Mouse (Mus musculus) stomach, embryonic 15.5 days (tissue): ENCODE measurements around the gene Tmprss2. TPM values are rescaled to one million over a fixed set of nuclear protein-coding genes. Genes with fewer than 3 reads are reported as not detected.
"Not testable (repeated sequence)": the region's sequence is repeated elsewhere in the genome, so short reads cannot be mapped to it uniquely, and the experiment has no call there.

ENCODE experiments used
- ATAC-seq: fragments of 200-750 bp; cut with Nextera tagmentation; 2 replicates; pipeline ENCODE4 v1.8.0; 2017; ENCODE audit warnings: low read depth, moderate number of reproducible peaks, moderate TSS enrichment; ENCODE audit not compliant: insufficient read depth, low FRiP score
- H3K27ac ChIP-seq: fragments of 300-500 bp; sonication (generic); 2 replicates; pipeline ENCODE4 v1.5.1; 2015; ENCODE audit warnings: mild to moderate bottlenecking, inconsistent platforms
- H3K27me3 ChIP-seq: fragments of 300-500 bp; sonication (generic); replicated peaks from 2 replicates; pipeline ENCODE4 v1.6.1; 2015; ENCODE audit warnings: inconsistent platforms
- H3K36me3 ChIP-seq: fragments of 300-500 bp; sonication (generic); 2 replicates; pipeline ENCODE4 v1.6.1; 2015; ENCODE audit warnings: inconsistent platforms
- H3K4me1 ChIP-seq: fragments of 300-500 bp; sonication (generic); 2 replicates; pipeline ENCODE4 v1.6.1; 2015; ENCODE audit warnings: inconsistent platforms
- H3K4me2 ChIP-seq: fragments of 300-500 bp; sonication (generic); 2 replicates; pipeline ENCODE4 v1.6.1; 2015; ENCODE audit warnings: mild to moderate bottlenecking, inconsistent platforms
- H3K4me3 ChIP-seq: fragments of 300-500 bp; sonication (generic); replicated peaks from 2 replicates; pipeline ENCODE4 v1.5.1; 2015; ENCODE audit warnings: inconsistent platforms
- H3K9ac ChIP-seq: fragments of 300-500 bp; sonication (generic); 2 replicates; pipeline ENCODE4 v1.6.1; 2015; ENCODE audit warnings: inconsistent platforms
- H3K9me3 ChIP-seq: fragments of 300-500 bp; sonication (generic); 2 replicates; pipeline ENCODE4 v1.6.1; 2016; ENCODE audit warnings: inconsistent platforms
- WGBS: fragments of 180-500 bp; shearing (Covaris S2); methylation state at CpG from one replicate; pipeline ENCODE4 v1.1.7; 2015; 5-methylcytosine and 5-hydroxymethylcytosine counted together
- polyA plus RNA-seq: library from polyadenylated mRNA; unstranded; fragments of >200 nt; fragmentation: Nextera tagmentation; extraction: Ambion mirVana; gene quantifications from 2 replicates; pipeline ENCODE4 v1.2.1, GENCODE M21; 2015

The Tmprss2 gene
- polyA plus RNA-seq, 1 experiment from 2014 or later = 34.4 TPM

DNA sequence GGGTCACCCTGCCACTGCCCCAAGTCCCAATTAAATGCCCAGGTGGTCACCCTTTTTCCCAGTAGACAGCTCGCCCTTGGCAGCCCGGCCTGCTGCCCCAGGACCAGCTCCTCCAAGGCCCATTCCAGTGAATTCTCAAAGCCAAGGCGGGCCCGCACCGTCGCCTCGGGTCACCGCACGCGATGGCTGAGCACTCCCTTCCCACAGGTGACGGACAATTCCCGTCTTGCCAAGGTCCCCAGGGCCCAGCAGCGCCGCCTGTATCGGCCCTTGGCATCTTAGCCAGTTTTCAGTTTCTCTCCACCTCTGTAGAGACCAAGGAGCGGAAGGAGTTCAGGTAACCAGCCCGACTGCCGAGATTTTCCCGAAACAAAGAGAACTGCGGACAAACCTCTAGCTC lies 749 bp downstream of the Tmprss2 start:
- peak overlapping the region; percentile 49 for H3K4me3 ChIP-seq
- H3K9ac ChIP-seq = peak overlapping the region; percentile 20; the same call in 1 of the 2 replicates
- 5% methylated on average over 20 of the region's 20 CpGs for WGBS
- H3K4me2 ChIP-seq = peak overlapping the region; percentile 70
- no peak for ATAC-seq
- H3K4me1 ChIP-seq = 0 out of 2 replicates have a peak, but pooled peaks cover 7% of the 10 kb centered on the region
- H3K27ac ChIP-seq = peak overlapping the region; percentile 57; the same call in 1 of the 2 replicates
- H3K36me3 ChIP-seq = no peaks in the 10 kb centered on the region
- no peaks in the 10 kb centered on the region for H3K9me3 ChIP-seq
- peaks cover 22% of the 10 kb centered on the region for H3K27me3 ChIP-seq

DNA sequence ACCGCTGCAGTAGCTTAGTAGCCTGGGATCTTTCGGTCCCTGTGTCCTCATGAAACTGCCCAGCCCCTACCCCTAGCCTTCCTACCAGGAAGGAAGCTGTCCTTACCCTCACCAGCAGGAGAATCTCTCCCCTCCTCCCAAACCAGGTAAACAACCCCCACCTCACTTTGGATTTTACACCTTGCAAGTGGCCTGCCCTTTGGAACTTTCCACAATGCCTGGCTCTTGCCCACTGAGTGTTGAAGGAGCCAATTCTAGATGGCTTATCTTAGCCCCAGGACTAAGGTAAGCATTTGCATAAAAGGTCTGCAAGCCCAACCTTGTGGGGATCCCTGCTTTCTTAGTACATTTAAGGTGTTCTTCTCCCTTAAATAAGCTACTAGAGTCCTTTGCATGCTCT lies 1.3 kb downstream of the Tmprss2 start:
- WGBS = 54% methylated on average over 2 of the region's 2 CpGs
- H3K9ac ChIP-seq = no peak overlapping the region
- 0 out of 2 replicates have a peak, but pooled peaks cover 7% of the 10 kb centered on the region for H3K4me1 ChIP-seq
- H3K4me2 ChIP-seq = peak overlapping the region; percentile 70
- H3K9me3 ChIP-seq = no peaks in the 10 kb centered on the region
- H3K27me3 ChIP-seq = peaks cover 22% of the 10 kb centered on the region
- ATAC-seq = no peak
- H3K4me3 ChIP-seq = peak overlapping the region; percentile 49
- H3K36me3 ChIP-seq = no peaks in the 10 kb centered on the region
- no peak overlapping the region for H3K27ac ChIP-seq

DNA sequence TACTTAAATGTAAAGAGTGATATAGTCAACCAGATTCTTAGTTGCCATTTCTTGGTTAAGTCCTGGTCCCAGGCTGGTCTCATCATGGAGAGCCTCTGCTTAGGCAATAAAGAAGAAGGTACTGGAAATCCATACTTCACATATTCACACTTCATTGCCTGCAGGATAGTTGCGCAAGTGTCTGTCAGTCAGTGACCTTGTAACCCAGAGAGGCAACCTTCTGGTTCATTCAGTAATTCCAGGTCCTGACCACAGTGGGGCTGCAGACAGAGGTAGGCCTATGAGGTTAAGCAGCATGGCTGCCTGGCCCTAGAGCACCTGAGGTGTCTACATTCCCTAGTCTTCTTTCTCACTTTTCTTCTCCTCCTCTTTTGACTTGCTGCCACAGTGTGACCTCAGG lies 3.0 kb downstream of the Tmprss2 start:
- H3K4me3 ChIP-seq = no peak overlapping the region
- ATAC-seq = no peak
- WGBS = 100% methylated on average over 1 of the region's 1 CpGs

DNA sequence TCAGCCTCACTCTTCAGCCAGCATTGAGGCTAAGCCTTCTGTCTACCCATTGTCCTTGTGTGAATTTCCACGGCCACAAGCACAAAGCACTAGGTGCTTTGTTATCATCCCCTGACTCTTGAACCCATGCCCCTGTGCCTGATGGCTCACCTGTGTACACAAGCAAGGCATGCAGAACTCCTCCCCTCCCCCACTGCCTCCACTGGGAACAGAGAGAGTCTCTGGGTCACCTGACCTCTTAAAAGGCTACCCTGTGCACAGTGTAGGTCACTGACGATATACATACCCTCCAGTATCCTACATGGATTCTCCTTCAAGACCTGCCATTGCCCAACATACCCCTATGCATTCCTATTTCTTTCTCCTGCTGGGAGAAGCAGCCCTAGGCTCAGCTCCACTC lies 4.2 kb downstream of the Tmprss2 start:
- H3K27me3 ChIP-seq = peaks cover 22% of the 10 kb centered on the region
- 51% methylated on average over 2 of the region's 2 CpGs for whole genome bisulfite sequencing
- H3K36me3 ChIP-seq = peaks cover 3% of the 10 kb centered on the region
- no peak overlapping the region for H3K4me3 ChIP-seq
- H3K9ac ChIP-seq = no peak overlapping the region
- no peak for ATAC-seq
- 0 out of 2 replicates have a peak, but pooled peaks cover 7% of the 10 kb centered on the region for H3K4me1 ChIP-seq
- H3K27ac ChIP-seq = no peak overlapping the region
- no peak overlapping the region; the same call in 1 of the 2 replicates for H3K4me2 ChIP-seq
- H3K9me3 ChIP-seq = no peaks in the 10 kb centered on the region

More for the DNA sequence above, 3.0 kb downstream of the Tmprss2 start:
- H3K9ac ChIP-seq = no peak overlapping the region
- no peak overlapping the region for H3K4me2 ChIP-seq
- peaks cover 22% of the 10 kb centered on the region for H3K27me3 ChIP-seq
- peaks cover 3% of the 10 kb centered on the region for H3K36me3 ChIP-seq
- H3K9me3 ChIP-seq = no peaks in the 10 kb centered on the region
- 0 out of 2 replicates have a peak, but pooled peaks cover 7% of the 10 kb centered on the region for H3K4me1 ChIP-seq
- no peak overlapping the region for H3K27ac ChIP-seq

DNA sequence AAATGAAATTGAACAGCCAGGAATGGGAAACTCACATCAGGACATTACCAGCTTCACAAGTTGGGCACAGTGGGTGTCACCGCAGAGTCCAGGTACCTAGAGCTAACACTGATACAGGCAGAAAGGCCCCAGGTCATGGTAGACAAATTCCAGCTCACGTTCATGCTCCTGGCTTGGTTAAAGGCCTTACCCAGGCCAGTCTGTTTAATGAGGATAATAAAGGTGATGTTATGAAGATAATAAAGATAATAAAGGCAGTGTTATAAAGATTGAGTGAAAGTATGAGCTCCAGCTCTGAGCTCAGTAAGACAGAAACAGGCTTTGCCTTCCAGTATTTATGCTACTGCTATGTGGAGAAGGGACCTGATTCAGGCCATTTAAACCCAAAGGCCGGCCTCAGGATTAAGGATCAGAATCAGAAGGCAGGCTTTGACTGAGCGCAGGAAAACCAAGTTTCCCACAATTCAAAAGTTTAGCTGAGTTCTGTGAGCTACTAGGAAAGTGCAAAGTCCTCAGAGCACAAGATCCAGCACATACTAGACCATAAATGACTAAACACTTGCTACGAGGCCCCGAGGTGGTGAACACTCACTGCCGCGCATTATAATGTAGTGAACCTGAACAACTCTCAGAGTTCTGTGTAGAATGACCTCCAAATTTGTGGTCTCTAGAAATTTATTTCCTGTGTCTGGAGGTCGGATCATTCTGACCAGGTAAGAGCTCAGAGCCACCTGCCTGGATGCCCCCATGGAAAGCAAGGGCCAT lies 4.9 kb downstream of the Tmprss2 start:
- Histone ChIP-seq H3K36me3 (peaks cover 3% of the 10 kb centered on the region), H3K9me3 (no peaks in the 10 kb centered on the region), H3K4me2 (no peak overlapping the region), H3K4me1 (0 out of 2 replicates have a peak, but pooled peaks cover 4% of the 10 kb centered on the region), H3K4me3 (no peak overlapping the region), H3K27me3 (peaks cover 18% of the 10 kb centered on the region), H3K27ac (no peak overlapping the region), H3K9ac (no peak overlapping the region)
- ATAC-seq = no peak
- 73% methylated on average over 9 of the region's 9 CpGs for WGBS

DNA sequence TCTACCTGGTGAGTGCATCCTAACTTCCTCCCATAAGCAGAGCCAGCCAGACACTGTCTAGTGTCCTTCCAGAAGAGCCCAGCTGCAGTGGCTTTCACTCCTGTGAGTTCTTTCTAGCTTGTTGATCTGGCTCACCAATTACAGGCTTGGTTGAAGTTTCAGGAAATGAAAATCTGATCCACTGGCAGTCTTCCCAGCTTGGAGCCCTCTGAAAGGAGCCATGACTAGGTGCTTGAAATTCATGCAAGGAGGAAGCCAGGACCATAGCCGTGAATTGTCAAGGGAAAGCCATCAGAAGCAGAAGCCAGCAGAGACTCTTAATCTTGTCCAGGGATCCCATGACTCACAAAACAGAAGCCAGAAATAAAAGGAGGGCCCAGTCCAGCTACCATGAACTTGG lies 8.7 kb downstream of the Tmprss2 start:
- no peaks in the 10 kb centered on the region for H3K27me3 ChIP-seq
- no peak overlapping the region for H3K9ac ChIP-seq
- no peak overlapping the region for H3K4me2 ChIP-seq
- no peak for ATAC-seq
- peaks cover 3% of the 10 kb centered on the region for H3K36me3 ChIP-seq
- H3K4me3 ChIP-seq = no peak overlapping the region
- no peak overlapping the region for H3K27ac ChIP-seq
- WGBS = 61% methylated on average over 1 of the region's 1 CpGs
- no peaks in the 10 kb centered on the region for H3K9me3 ChIP-seq
- H3K4me1 ChIP-seq = 0 out of 2 replicates have a peak, but pooled peaks cover 2% of the 10 kb centered on the region

DNA sequence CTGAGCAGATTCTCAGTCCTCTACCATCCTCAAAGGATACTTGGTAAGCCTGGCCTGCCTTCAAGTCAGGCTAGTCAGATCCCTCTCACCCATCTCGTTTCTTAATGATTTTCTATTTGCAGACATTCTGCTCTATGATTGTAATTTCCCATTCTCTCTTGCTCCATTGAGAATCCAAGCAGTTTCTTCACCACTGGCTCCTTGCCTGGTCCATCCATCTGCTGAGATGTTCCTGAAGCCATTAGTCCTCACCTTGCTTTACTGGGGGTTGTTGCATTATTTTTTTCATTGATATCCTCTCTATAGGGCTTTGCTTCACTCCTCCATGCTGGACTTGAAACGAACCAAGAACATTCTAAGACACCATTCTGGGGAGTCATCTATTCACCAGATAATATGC lies 10.4 kb downstream of the Tmprss2 start:
- Histone ChIP-seq H3K27me3 (no peaks in the 10 kb centered on the region), H3K27ac (no peak overlapping the region), H3K36me3 (peaks cover 3% of the 10 kb centered on the region), H3K4me3 (no peak overlapping the region), H3K4me1 (no peaks in the 10 kb centered on the region), H3K9ac (no peak overlapping the region), H3K4me2 (no peak overlapping the region), H3K9me3 (no peaks in the 10 kb centered on the region)
- WGBS = 57% methylated on average over 2 of the region's 2 CpGs
- ATAC-seq = no peak

DNA sequence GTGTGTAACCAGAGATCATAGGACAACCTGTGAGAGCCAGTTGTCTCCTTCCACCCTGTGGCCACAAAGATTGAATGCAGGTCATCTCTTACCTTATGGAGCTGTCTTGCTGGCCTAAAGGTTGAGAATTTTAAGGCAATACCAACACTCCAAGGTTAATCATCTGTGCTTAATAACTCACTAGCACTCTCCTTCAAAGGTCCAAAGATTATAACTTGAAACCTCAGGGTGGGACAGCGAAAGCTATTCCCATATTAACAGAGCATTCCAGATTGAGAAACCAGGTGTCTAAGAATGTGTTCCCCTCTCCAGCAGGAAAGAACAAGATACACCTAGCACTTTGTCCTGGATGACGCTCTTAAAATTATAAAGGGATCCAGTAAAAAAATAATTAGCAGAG lies 12.9 kb downstream of the Tmprss2 start:
- WGBS = 87% methylated on average over 2 of the region's 2 CpGs
- ATAC-seq = no peak
- peaks cover 4% of the 10 kb centered on the region; the same call in 1 of the 2 replicates for H3K4me1 ChIP-seq
- no peaks in the 10 kb centered on the region for H3K9me3 ChIP-seq
- H3K4me2 ChIP-seq = no peak overlapping the region
- no peaks in the 10 kb centered on the region for H3K36me3 ChIP-seq
- H3K27me3 ChIP-seq = no peaks in the 10 kb centered on the region
- no peak overlapping the region for H3K9ac ChIP-seq
- H3K4me3 ChIP-seq = no peak overlapping the region
- H3K27ac ChIP-seq = no peak overlapping the region

DNA sequence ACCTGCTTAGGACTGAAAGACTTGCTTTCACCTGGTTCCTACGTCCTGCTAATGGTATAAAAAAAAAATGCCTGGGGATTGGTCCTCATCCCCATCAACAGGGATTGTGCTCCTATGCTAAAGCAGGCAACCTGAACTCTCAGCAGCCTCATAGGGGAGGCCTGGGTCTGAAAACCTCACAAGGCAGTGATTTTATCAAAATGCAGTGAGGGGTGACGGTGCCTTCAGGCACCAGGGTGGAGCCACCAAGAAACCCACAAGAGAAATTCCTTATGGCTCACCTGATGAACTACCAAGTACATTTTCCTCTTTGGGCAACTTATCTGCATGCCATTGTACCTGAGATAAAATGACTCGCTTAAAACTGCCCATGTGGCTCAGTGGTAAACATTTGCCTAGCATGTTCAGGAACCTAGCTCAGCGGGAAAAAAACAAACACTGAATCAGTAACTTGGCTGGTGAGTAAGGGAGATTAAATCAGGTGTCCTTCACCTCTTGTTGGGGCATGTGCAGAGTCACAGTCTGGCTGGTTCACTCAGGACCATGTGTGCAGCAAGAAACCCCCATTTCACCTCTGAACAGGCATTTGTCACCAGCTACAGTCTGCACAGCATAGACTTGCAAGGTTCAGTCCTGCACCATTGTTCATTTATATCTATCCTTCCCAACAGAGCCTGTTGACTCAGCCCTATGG lies 17.0 kb downstream of the Tmprss2 start:
- Histone ChIP-seq H3K27ac (peak overlapping the region; percentile 72), H3K9me3 (no peaks in the 10 kb centered on the region), H3K4me1 (peaks cover 7% of the 10 kb centered on the region; the same call in 1 of the 2 replicates), H3K27me3 (no peaks in the 10 kb centered on the region), H3K4me3 (no peak overlapping the region), H3K9ac (no peak overlapping the region), H3K4me2 (no peak overlapping the region), H3K36me3 (no peaks in the 10 kb centered on the region)
- peak; percentile 87 for ATAC-seq
- WGBS = 49% methylated on average over 4 of the region's 4 CpGs

DNA sequence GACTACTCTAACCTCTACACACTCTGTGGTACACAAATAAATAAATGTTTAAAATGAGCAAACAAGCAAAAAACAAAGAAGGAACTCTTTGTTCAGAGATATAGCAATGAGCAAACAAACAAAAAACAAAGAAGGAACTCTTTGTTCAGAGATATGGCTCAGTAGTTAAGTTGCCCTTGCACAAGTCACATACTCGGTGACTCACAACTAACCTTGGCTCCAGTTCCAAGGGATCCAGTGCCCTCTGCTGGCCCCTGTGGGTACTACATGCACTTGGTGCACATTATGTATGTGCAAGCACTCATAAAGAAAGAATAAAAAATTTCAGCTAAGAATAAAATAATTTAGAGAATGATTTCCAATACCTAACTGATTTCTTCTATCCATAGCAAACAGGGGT lies 17.9 kb downstream of the Tmprss2 start:
- H3K4me3 ChIP-seq = no peak overlapping the region
- H3K4me2 ChIP-seq = no peak overlapping the region
- no peaks in the 10 kb centered on the region for H3K36me3 ChIP-seq
- peaks cover 7% of the 10 kb centered on the region; the same call in 1 of the 2 replicates for H3K4me1 ChIP-seq
- 0 out of 2 replicates have a peak overlapping the region, but pooled peaks have one; percentile 72 for H3K27ac ChIP-seq
- H3K9ac ChIP-seq = no peak overlapping the region
- no peaks in the 10 kb centered on the region for H3K9me3 ChIP-seq
- 31% methylated on average over 1 of the region's 1 CpGs for WGBS
- H3K27me3 ChIP-seq = no peaks in the 10 kb centered on the region
- ATAC-seq = no peak; the same call in 1 of the 2 replicates

DNA sequence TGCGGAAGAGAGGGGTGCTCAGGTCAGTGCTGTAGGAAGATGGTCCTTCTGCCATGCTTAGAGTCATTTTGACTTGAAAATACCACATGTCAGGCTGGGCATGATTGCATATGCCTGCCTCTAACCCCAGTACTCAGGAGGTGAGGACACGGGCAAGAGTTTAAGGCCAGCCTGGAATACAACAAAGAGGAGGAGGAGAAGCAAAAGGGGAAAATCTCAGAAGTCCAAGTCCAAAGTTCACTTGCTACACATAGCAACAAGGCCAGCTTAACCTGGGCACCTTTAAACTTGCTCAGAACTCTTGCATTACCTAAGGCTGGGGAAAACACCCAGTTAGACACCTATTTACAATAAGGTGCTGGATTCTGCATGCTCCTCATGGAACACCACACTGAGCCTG lies 19.5 kb downstream of the Tmprss2 start:
- no peak overlapping the region for H3K4me2 ChIP-seq
- H3K27me3 ChIP-seq = no peaks in the 10 kb centered on the region
- WGBS = 77% methylated on average over 2 of the region's 2 CpGs
- H3K4me3 ChIP-seq = no peak overlapping the region
- H3K9me3 ChIP-seq = no peaks in the 10 kb centered on the region
- no peak overlapping the region for H3K9ac ChIP-seq
- no peak overlapping the region for H3K27ac ChIP-seq
- peaks cover 7% of the 10 kb centered on the region; the same call in 1 of the 2 replicates for H3K4me1 ChIP-seq
- no peaks in the 10 kb centered on the region for H3K36me3 ChIP-seq
- no peak for ATAC-seq

DNA sequence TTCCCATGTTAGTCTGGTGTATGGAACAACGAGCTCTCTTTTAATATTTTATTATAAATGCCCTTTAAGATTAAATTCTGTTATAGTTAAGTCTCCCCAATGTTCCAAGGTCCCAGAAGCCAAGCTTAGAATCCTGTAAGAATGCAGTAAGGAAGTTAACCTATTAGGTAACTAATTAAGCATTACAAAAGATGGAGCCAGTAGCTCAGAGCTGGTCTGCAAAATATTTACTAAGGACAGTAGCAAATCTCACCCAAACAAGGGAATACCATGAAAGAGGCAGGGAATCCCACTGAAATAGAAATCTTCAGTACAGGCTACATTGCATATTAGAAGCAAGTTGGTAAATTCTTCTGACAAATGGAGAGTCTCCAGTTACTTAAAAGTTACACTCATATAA lies 28.1 kb downstream of the Tmprss2 start:
- ATAC-seq, H3K4me2 ChIP-seq, H3K27me3 ChIP-seq, H3K9me3 ChIP-seq, H3K4me1 ChIP-seq, H3K4me3 ChIP-seq, H3K9ac ChIP-seq, H3K36me3 ChIP-seq, H3K27ac ChIP-seq: not testable (repeated sequence)
- 81% methylated on average over 1 of the region's 1 CpGs for WGBS
